Mouse (Mus musculus) C2C12 (cell line): ENCODE measurements at regions not wholly inside any gene's neighbourhood (a gene's known extent, or its start where the extent isn't known, plus 50 kb on each side); places are given as distances from the start of the nearest gene placed in this dataset.

Source experiments
- H3K27me3 ChIP-seq: one replicate; pipeline ENCODE4 v1.6.1; 2011; ENCODE audit not compliant: control insufficient read depth, insufficient read depth, insufficient read length
- H3K36me3 ChIP-seq: one replicate; pipeline ENCODE4 v1.6.1; 2011; ENCODE audit not compliant: control insufficient read depth, insufficient read depth
- H3K4me3 ChIP-seq: one replicate; pipeline ENCODE4 v1.5.1; 2011; ENCODE audit warnings: mild to moderate bottlenecking, control low read depth; ENCODE audit not compliant: poor library complexity, insufficient read depth, severe bottlenecking
- H3K79me2 ChIP-seq: one replicate; pipeline ENCODE4 v1.6.1; 2011; ENCODE audit not compliant: control insufficient read depth, insufficient read depth
- H3K79me3 ChIP-seq: one replicate; pipeline ENCODE4 v1.6.1; 2011; ENCODE audit warnings: low read depth, control low read depth
- H3ac ChIP-seq: one replicate; pipeline ENCODE3; 2011; ENCODE audit warnings: low read depth; ENCODE audit not compliant: control insufficient read depth, insufficient read length
- CEBPB ChIP-seq: IDR thresholded peaks from one replicate; pipeline ENCODE4 v1.6.1; 2011; ENCODE audit warnings: low read depth, mild to moderate bottlenecking, control low read depth, moderate library complexity
- CTCF ChIP-seq: IDR thresholded peaks from one replicate; pipeline ENCODE4 v1.5.1; 2011; ENCODE audit not compliant: control insufficient read depth, insufficient read depth, insufficient read length
- FOSL1 ChIP-seq: IDR thresholded peaks from one replicate; pipeline ENCODE4 v1.8.0; 2011; ENCODE audit warnings: mild to moderate bottlenecking, low read length; ENCODE audit not compliant: poor library complexity, insufficient read depth, severe bottlenecking
- MAX ChIP-seq: IDR thresholded peaks from one replicate; pipeline ENCODE4 v1.6.1; 2011; ENCODE audit warnings: mild to moderate bottlenecking, control low read depth
- MYOD1 ChIP-seq: IDR thresholded peaks from one replicate; pipeline ENCODE4 v1.6.1; 2011; ENCODE audit warnings: low read depth; ENCODE audit not compliant: control insufficient read depth, insufficient read length
- MYOG ChIP-seq: IDR thresholded peaks from one replicate; pipeline ENCODE4 v1.6.1; 2011; ENCODE audit not compliant: control insufficient read depth, insufficient read length; ENCODE audit errors: extremely low read depth
- USF1 ChIP-seq: IDR thresholded peaks from one replicate; pipeline ENCODE4 v1.6.1; 2011; ENCODE audit warnings: low read depth, mild to moderate bottlenecking, control low read depth, moderate library complexity

- H3K36me3 ChIP-seq, result no peaks in the 10 kb centered on the region
- no peak overlapping the region for H3ac ChIP-seq
- H3K4me3 ChIP-seq, result no peak overlapping the region
- TF ChIP-seq CEBPB (no peak), MYOD1 (no peak), USF1 (no peak), CTCF (no peak), FOSL1 (peak; percentile 76), MAX (no peak), MYOG (no peak)
- H3K79me3 ChIP-seq, result no peaks in the 10 kb centered on the region
- H3K79me2 ChIP-seq, result no peaks in the 10 kb centered on the region
- H3K27me3 ChIP-seq, result no peaks in the 10 kb centered on the region
These were observed 155.0 kb downstream of the Dhx15 start for GRCm38 (mm10) chr5:52035339-52035738.

DNA sequence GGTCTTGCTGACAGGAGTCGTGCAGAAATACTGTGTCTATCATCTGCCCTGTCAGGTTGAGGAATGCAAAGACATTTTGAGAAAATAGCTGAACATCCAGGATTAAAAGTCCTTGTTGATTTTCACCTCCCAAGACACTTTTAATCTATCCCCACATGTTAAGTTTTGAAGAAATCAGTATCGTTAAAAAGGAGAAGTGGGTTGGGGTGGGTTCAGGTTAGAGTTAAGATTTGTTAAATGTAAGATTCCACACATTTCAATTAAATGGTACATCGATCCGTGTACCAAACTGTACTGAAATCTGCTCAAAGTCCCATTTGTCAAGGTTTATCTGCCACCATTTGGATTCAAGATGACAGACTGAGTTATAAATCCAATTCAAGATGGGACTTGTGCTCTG lies 162.8 kb downstream of the Dhx15 start:
- TF ChIP-seq MYOG, result no peak
- no peak for TF ChIP-seq CEBPB
- TF ChIP-seq USF1, result no peak
- no peak for TF ChIP-seq MYOD1
- no peak for TF ChIP-seq MAX
- TF ChIP-seq CTCF, result no peak
- no peak for TF ChIP-seq FOSL1

DNA sequence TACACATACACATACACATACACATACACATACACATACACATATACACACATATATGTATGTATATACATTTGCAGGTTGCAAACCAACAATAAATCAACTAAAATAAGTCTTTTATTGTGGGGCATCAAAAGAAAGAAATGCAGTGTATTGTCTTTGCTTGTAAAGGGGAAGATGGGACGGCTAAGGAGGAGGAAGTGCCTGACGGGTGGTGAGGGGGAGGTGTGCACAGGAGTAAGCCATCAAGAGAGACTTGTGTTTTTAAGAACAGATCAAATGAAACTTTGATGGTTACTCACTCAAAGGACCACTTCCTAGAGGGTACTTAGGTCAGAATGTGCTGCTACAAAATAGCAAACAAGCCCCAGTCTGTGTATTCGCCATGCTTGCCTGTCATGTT lies 164.2 kb downstream of the Dhx15 start:
- Histone ChIP-seq H3K27me3 (no peaks in the 10 kb centered on the region), H3K36me3 (no peaks in the 10 kb centered on the region), H3K4me3 (no peak overlapping the region), H3ac (no peak overlapping the region), H3K79me2 (no peaks in the 10 kb centered on the region), H3K79me3 (no peaks in the 10 kb centered on the region)
- TF ChIP-seq CEBPB, result no peak
- TF ChIP-seq FOSL1, result no peak
- TF ChIP-seq MAX, result no peak
- no peak for TF ChIP-seq USF1
- TF ChIP-seq CTCF, result no peak
- no peak for TF ChIP-seq MYOD1
- TF ChIP-seq MYOG, result no peak

More for the DNA sequence above, 162.8 kb downstream of the Dhx15 start:
- Histone ChIP-seq H3K79me3 (no peaks in the 10 kb centered on the region), H3K4me3 (no peak overlapping the region), H3K36me3 (no peaks in the 10 kb centered on the region), H3K27me3 (no peaks in the 10 kb centered on the region), H3K79me2 (no peaks in the 10 kb centered on the region), H3ac (no peak overlapping the region)

- Histone ChIP-seq H3ac (no peak overlapping the region), H3K4me3 (no peak overlapping the region), H3K79me3 (no peaks in the 10 kb centered on the region), H3K79me2 (no peaks in the 10 kb centered on the region), H3K36me3 (no peaks in the 10 kb centered on the region), H3K27me3 (no peaks in the 10 kb centered on the region)
- TF ChIP-seq MAX (no peak), MYOD1 (no peak), MYOG (no peak), CTCF (no peak), FOSL1 (no peak), CEBPB (no peak), USF1 (no peak)
These were observed 167.1 kb downstream of the Dhx15 start for GRCm38 (mm10) chr5:52023212-52023611.

GRCm38 (mm10) chr5:52016992-52017391 lies 173.3 kb downstream of the Dhx15 start:
- no peak overlapping the region for H3K4me3 ChIP-seq
- H3K27me3 ChIP-seq, result no peaks in the 10 kb centered on the region
- no peaks in the 10 kb centered on the region for H3K79me3 ChIP-seq
- no peaks in the 10 kb centered on the region for H3K79me2 ChIP-seq
- H3K36me3 ChIP-seq, result no peaks in the 10 kb centered on the region
- H3ac ChIP-seq, result no peak overlapping the region
- TF ChIP-seq CEBPB, result no peak

DNA sequence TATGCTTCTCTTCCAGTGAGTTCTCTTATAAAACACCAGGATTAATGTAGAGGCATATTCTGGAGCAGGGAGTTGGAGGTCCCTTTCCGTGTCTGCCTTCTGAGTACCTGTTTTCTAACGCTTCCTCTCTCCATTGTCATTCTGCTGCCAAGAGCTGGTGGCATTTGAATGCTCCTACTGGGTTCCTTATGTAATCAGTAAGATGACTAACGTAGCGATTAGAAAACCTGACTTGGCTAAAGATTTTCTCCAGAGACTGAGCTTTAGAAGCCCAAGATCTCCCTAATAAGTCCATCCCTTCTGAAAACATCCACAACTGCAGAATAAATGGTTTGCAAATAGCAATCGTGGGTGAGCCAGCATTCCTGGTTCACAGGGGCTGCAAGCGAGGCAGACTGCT lies 174.5 kb downstream of the Dhx15 start:
- no peaks in the 10 kb centered on the region for H3K79me2 ChIP-seq
- no peaks in the 10 kb centered on the region for H3K27me3 ChIP-seq
- TF ChIP-seq FOSL1, result no peak
- TF ChIP-seq MYOD1, result no peak
- TF ChIP-seq USF1, result no peak
- no peak overlapping the region for H3K4me3 ChIP-seq
- no peaks in the 10 kb centered on the region for H3K79me3 ChIP-seq
- H3K36me3 ChIP-seq, result no peaks in the 10 kb centered on the region
- no peak overlapping the region for H3ac ChIP-seq

DNA sequence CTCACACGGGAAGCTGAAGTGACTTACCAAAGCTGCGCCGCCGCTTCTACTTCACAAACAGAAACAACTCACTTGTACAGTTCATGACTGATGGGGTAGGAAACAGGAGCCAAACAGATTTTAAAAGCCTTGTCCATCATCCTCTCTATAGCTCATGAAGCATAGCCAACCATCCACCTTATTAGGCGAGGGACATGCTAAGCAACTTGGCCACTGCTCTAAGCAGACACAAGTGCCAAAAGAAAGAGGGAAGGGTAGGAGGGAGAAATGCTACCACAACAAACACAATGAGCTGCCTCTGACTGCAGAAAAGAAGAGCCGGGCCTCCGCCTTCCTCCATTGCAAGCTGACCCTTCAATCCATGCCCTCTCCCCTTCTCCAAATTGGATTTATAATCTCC lies 179.9 kb downstream of the Dhx15 start:
- no peaks in the 10 kb centered on the region for H3K79me2 ChIP-seq
- H3ac ChIP-seq, result no peak overlapping the region
- H3K4me3 ChIP-seq, result no peak overlapping the region
- TF ChIP-seq MYOG, result no peak
- TF ChIP-seq CTCF, result no peak
- TF ChIP-seq FOSL1, result no peak
- TF ChIP-seq MYOD1, result no peak
- no peak for TF ChIP-seq MAX
- TF ChIP-seq USF1, result no peak
- TF ChIP-seq CEBPB, result no peak
- H3K79me3 ChIP-seq, result no peaks in the 10 kb centered on the region
- H3K36me3 ChIP-seq, result no peaks in the 10 kb centered on the region
- H3K27me3 ChIP-seq, result no peaks in the 10 kb centered on the region
